Mouse (Mus musculus) liver, embryonic 13.5 days (tissue): Measurements from ENCODE around the gene Gm11437. TPM values are rescaled to one million over a fixed set of nuclear protein-coding genes. Genes with fewer than 3 reads are reported as not detected.

ENCODE experiments used
- ATAC-seq: fragments of 200-750 bp; cut with Nextera tagmentation; 2 replicates; pipeline ENCODE4 v1.8.0; 2017; ENCODE audit warnings: low read depth, mild to moderate bottlenecking, moderate number of reproducible peaks, moderate library complexity
- DNase-seq: peaks from one replicate; pipeline ENCODE4 v3.0.0; 2022
- H3K27ac ChIP-seq: fragments of 300-500 bp; sonication (generic); 2 replicates; pipeline ENCODE4 v1.5.1; 2015; ENCODE audit warnings: moderate library complexity, mild to moderate bottlenecking, inconsistent platforms
- H3K27me3 ChIP-seq: fragments of 300-500 bp; sonication (generic); 2 replicates; pipeline ENCODE4 v1.6.1; 2015; ENCODE audit warnings: mild to moderate bottlenecking, inconsistent platforms
- H3K36me3 ChIP-seq: fragments of 300-500 bp; sonication (generic); 2 replicates; pipeline ENCODE4 v1.6.1; 2015; ENCODE audit warnings: mild to moderate bottlenecking, inconsistent platforms
- H3K4me1 ChIP-seq: fragments of 300-500 bp; sonication (generic); replicated peaks from 2 replicates; pipeline ENCODE4 v1.6.1; 2015; ENCODE audit warnings: inconsistent platforms
- H3K4me2 ChIP-seq: fragments of 300-500 bp; sonication (generic); 2 replicates; pipeline ENCODE4 v1.6.1; 2015; ENCODE audit warnings: inconsistent platforms, mild to moderate bottlenecking, moderate library complexity
- H3K4me3 ChIP-seq: fragments of 300-500 bp; sonication (generic); replicated peaks from 2 replicates; pipeline ENCODE4 v1.5.1; 2015; ENCODE audit warnings: mild to moderate bottlenecking, inconsistent platforms
- H3K9ac ChIP-seq: fragments of 300-500 bp; sonication (generic); 2 replicates; pipeline ENCODE4 v1.6.1; 2015; ENCODE audit warnings: mild to moderate bottlenecking, inconsistent platforms
- H3K9me3 ChIP-seq: fragments of 300-500 bp; sonication (generic); replicated peaks from 2 replicates; pipeline ENCODE4 v1.6.1; 2016; ENCODE audit warnings: inconsistent platforms
- WGBS: fragments of 180-500 bp; shearing (Covaris S2); methylation state at CpG from one replicate; pipeline ENCODE4 v1.1.7; 2015; ENCODE audit not compliant: insufficient replicate concordance; 5-methylcytosine and 5-hydroxymethylcytosine counted together
- polyA plus RNA-seq: library from polyadenylated mRNA; unstranded; fragments of >200 nt; fragmentation: Nextera tagmentation; extraction: Ambion mirVana; gene quantifications from 2 replicates; pipeline ENCODE4 v1.2.1, GENCODE M21; 2015

The Gm11437 gene
- polyA plus RNA-seq, 1 experiment from 2014 or later, result not detected

DNA sequence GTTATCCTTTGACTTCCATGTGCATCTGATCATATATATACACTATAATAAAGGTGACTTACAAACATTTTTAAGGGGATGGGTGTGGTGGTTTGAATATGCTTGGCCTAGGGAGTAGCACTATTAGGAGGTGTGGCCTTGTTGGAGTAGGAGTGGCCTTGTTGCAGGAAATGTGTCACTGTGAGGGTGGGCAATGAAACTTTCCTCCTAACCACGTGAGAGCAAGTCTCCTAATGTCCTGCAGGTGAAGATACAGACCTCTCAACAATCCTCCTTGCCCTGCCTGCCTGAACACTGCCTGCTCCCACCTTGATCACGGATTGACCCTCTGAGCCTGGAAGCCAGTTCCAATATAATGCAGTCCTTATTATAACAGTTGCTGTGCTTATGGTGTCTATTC, 60.1 kb downstream of the Gm11437 start:
- Histone ChIP-seq H3K4me1 (no peaks in the 10 kb centered on the region), H3K4me3 (no peak overlapping the region), H3K9me3 (no peaks in the 10 kb centered on the region), H3K4me2 (no peak overlapping the region), H3K27me3 (no peaks in the 10 kb centered on the region), H3K9ac (no peak overlapping the region), H3K27ac (no peak overlapping the region), H3K36me3 (peaks cover 77% of the 10 kb centered on the region)
- DNase-seq (no peak), ATAC-seq (no peak)
- 54% methylated on average over 2 of the region's 2 CpGs for WGBS

GRCm38 (mm10) chr11:84104036-84104435, 63.2 kb downstream of the Gm11437 start:
- H3K9me3 ChIP-seq, result no peaks in the 10 kb centered on the region
- DNase-seq (no peak), ATAC-seq (no peak)
- no peak overlapping the region for H3K9ac ChIP-seq
- H3K4me1 ChIP-seq, result no peaks in the 10 kb centered on the region
- no peaks in the 10 kb centered on the region for H3K27me3 ChIP-seq
- 85% methylated on average over 6 of the region's 6 CpGs for WGBS
- peaks cover 85% of the 10 kb centered on the region for H3K36me3 ChIP-seq
- no peak overlapping the region for H3K27ac ChIP-seq
- no peak overlapping the region for H3K4me2 ChIP-seq
- H3K4me3 ChIP-seq, result no peak overlapping the region

GRCm38 (mm10) chr11:84101182-84101581, 66.1 kb downstream of the Gm11437 start:
- Histone ChIP-seq H3K27me3 (no peaks in the 10 kb centered on the region), H3K36me3 (peaks cover 75% of the 10 kb centered on the region), H3K4me3 (no peak overlapping the region), H3K9me3 (no peaks in the 10 kb centered on the region), H3K4me1 (no peaks in the 10 kb centered on the region), H3K4me2 (no peak overlapping the region), H3K27ac (no peak overlapping the region), H3K9ac (no peak overlapping the region)
- no peak for DNase-seq
- no peak for ATAC-seq

Other genes starting within 250 kb of the Gm11437 start
- gene Ddx52, start 225.4 kb downstream of the Gm11437 start, polyA plus RNA-seq, result 21.5 and 26.4 TPM in 2 replicates
- 5.8 and 6.4 TPM in 2 replicates for gene Synrg, start 203.0 kb downstream of the Gm11437 start, polyA plus RNA-seq
- 0.68 and 1.3 TPM in 2 replicates for gene Dusp14, start 98.2 kb downstream of the Gm11437 start, polyA plus RNA-seq
- 12.8 and 14.5 TPM in 2 replicates for gene Tada2a, start 37.9 kb downstream of the Gm11437 start, polyA plus RNA-seq
- 4.8 and 6.8 TPM in 2 replicates for gene Acaca, start 37.8 kb downstream of the Gm11437 start, polyA plus RNA-seq